In the genomic region with DNA sequence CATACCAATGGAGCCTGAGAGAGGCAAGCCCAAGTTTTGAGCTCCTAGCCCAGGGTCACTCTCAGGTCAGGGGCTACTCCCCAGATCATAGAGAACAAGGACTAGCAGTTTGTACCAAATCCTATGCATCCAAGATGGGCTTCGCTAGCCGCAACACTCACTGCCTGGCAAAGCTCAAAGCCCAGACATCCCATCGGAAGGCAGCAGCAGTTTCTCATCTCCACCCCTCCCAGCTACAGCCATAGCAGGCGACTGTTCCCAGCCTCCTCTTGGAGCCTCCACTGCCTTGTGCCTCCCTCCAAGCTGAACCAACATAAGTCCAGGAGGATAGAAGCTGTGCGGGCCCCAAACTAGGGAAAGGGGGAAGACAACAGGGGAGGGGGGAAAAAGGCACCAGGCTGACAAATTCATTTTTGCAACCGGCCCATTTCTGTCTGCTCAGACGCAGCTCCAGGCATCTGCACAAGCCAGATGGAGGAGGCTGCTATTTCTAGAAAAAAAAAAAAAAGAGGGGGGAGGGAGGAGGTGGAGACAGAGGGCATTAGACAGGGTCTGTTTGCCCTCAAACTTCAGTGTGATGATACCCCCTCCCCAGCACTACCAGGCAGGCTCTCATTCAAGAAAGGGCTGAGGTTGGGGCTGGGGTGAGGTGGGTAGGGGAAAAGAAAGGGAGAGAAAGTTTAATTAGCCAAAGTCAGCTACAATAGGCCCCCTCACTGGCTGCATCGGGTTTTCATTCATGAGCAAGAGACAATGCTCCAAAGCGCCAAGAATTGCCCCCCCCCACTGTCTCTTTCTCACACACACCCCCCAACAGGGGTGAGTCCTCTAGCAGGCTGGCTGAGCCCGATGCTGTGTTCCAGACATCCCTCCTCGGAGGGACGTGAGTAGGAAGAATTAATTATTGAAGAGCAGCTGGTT, we compare ENCODE assay signal across 8 mouse cellular contexts. TPM values are rescaled to one million over a fixed set of nuclear protein-coding genes. Genes with fewer than 3 reads are reported as not detected.
A peak's percentile ranks its signal among the peaks of the same experiment; 100 is the strongest.
DNase-seq lines count a peak whose midpoint lies in the region; ATAC-seq and TF ChIP-seq lines count a peak whose summit lies in the region.

No protein-coding gene starts in this region.

- TF ChIP-seq CTCF in cerebellum, adult 2 months (IDR thresholded peaks at IDR 0.05; ENCODE audit: borderline replicate concordance, insufficient read depth, low read depth, low read length) = no peak
- no peak for TF ChIP-seq CTCF in lung, postnatal 0 days (IDR thresholded peaks at IDR 0.05)

- 6% methylated on average over 12 of the region's 12 CpGs for WGBS in cerebellum, adult 2 months
- WGBS in lung, postnatal 0 days = 29% methylated on average over 12 of the region's 12 CpGs
- WGBS in limb, embryonic 13.5 days = 21% methylated on average over 12 of the region's 12 CpGs
- 26% methylated on average over 12 of the region's 12 CpGs for WGBS in stomach, embryonic 16.5 days

- peak overlapping the region; percentile 98 for H3K4me3 ChIP-seq in cerebellum, adult 2 months (replicated peaks; ENCODE audit: insufficient read depth, low read depth, low read length)
- peak overlapping the region; percentile 99; the same call in 1 of the 2 replicates for H3K4me3 ChIP-seq in lung, postnatal 0 days (ENCODE audit: low read depth, low read length)
- H3K4me3 ChIP-seq in limb, embryonic 13.5 days = peak overlapping the region; percentile 77
- peak overlapping the region; percentile 77 for H3K4me3 ChIP-seq in stomach, embryonic 16.5 days (replicated peaks; ENCODE audit: low read length)

- ATAC-seq in lung, postnatal 0 days = no peak
- no peak for ATAC-seq in limb, embryonic 13.5 days (ENCODE audit: low FRiP score, low read depth)
- no peak for ATAC-seq in stomach, embryonic 16.5 days (ENCODE audit: insufficient read depth, low FRiP score)

- peak overlapping the region; percentile 89 for H3K4me2 ChIP-seq in lung, postnatal 0 days (replicated peaks; ENCODE audit: low read depth, low read length)
- H3K4me2 ChIP-seq in limb, embryonic 13.5 days (replicated peaks) = peak overlapping the region; percentile 87
- peak overlapping the region; percentile 82 for H3K4me2 ChIP-seq in stomach, embryonic 16.5 days (ENCODE audit: low read depth, low read length)

- peaks cover 46% of the 10 kb centered on the region for H3K4me1 ChIP-seq in cerebellum, adult 2 months (ENCODE audit: control insufficient read depth, insufficient read depth, low read length)
- peaks cover 47% of the 10 kb centered on the region for H3K4me1 ChIP-seq in lung, postnatal 0 days (ENCODE audit: insufficient read depth, low read depth, low read length)
- peaks cover 62% of the 10 kb centered on the region for H3K4me1 ChIP-seq in limb, embryonic 13.5 days
- H3K4me1 ChIP-seq in stomach, embryonic 16.5 days (ENCODE audit: control insufficient read depth, insufficient read depth, low read length) = peaks cover 63% of the 10 kb centered on the region

- no peaks in the 10 kb centered on the region for H3K36me3 ChIP-seq in lung, postnatal 0 days (ENCODE audit: insufficient read depth, low read length)
- peaks cover 8% of the 10 kb centered on the region; the same call in 1 of the 2 replicates for H3K36me3 ChIP-seq in limb, embryonic 13.5 days
- no peaks in the 10 kb centered on the region for H3K36me3 ChIP-seq in stomach, embryonic 16.5 days (ENCODE audit: control insufficient read depth, insufficient read depth, low read length)

- no peak overlapping the region for H3K27ac ChIP-seq in cerebellum, adult 2 months (ENCODE audit: insufficient read depth, low read length)
- no peak overlapping the region for H3K27ac ChIP-seq in lung, postnatal 0 days (ENCODE audit: low read length)
- H3K27ac ChIP-seq in limb, embryonic 13.5 days = no peak overlapping the region; the same call in 1 of the 2 replicates
- H3K27ac ChIP-seq in stomach, embryonic 16.5 days (ENCODE audit: low read length) = peak overlapping the region; percentile 61

- TF ChIP-seq POLR2A in cerebellum, adult 2 months (IDR thresholded peaks at IDR 0.05; ENCODE audit: borderline replicate concordance, insufficient read depth, low read length) = no peak

- no peaks in the 10 kb centered on the region for H3K27me3 ChIP-seq in cerebellum, adult 2 months (ENCODE audit: control insufficient read depth, insufficient read depth, low read length)
- no peaks in the 10 kb centered on the region for H3K27me3 ChIP-seq in lung, postnatal 0 days (replicated peaks; ENCODE audit: insufficient read depth, low read length)
- peaks cover 10% of the 10 kb centered on the region; the same call in 1 of the 2 replicates for H3K27me3 ChIP-seq in limb, embryonic 13.5 days
- H3K27me3 ChIP-seq in stomach, embryonic 16.5 days (ENCODE audit: control insufficient read depth, insufficient read depth, low read length) = no peaks in the 10 kb centered on the region

- DNase-seq in cerebellum, adult 2 months = peak in 1 of 2 experiments; percentile 46
- DNase-seq in cerebellum, postnatal 14 days = no peak
- peak; percentile 26 for DNase-seq in lung, postnatal 0 days (ENCODE audit: low spot score)
- DNase-seq in lung, postnatal 36 days = no peak
- DNase-seq in thymus, postnatal 36 days = no peak
- no peak for DNase-seq in frontal cortex, adult 2 months (ENCODE audit: extremely low spot score in 1 of 2, low spot score in 1 of 2)

- no peaks in the 10 kb centered on the region for H3K9me3 ChIP-seq in lung, postnatal 0 days (ENCODE audit: low read length)
- H3K9me3 ChIP-seq in limb, embryonic 13.5 days = no peaks in the 10 kb centered on the region
- H3K9me3 ChIP-seq in stomach, embryonic 16.5 days (replicated peaks; ENCODE audit: control insufficient read depth, low read length) = no peaks in the 10 kb centered on the region

- no peak for TF ChIP-seq EP300 in lung, postnatal 0 days (IDR thresholded peaks at IDR 0.05)

- no peak overlapping the region for H3K9ac ChIP-seq in lung, postnatal 0 days (replicated peaks; ENCODE audit: low read depth)
- peak overlapping the region; percentile 51 for H3K9ac ChIP-seq in limb, embryonic 13.5 days
- peak overlapping the region; percentile 54 for H3K9ac ChIP-seq in stomach, embryonic 16.5 days (ENCODE audit: low read length)

RNA-seq across cellular contexts. Expression of gene Hdac5, which starts 2.4 kb away (rescaled TPM):
- polyA plus RNA-seq in cerebellum, adult 2 months (2012; rRNA removed) = 188 and 194 TPM in 2 replicates
- 65.6 and 79.0 TPM in 2 replicates for polyA plus RNA-seq in lung, postnatal 0 days (2015; fragmentation: Nextera tagmentation; extraction: Ambion mirVana)
- polyA plus RNA-seq in limb, embryonic 13.5 days (2015; fragmentation: Nextera tagmentation; extraction: Ambion mirVana) = 61.9 and 68.6 TPM in 2 replicates
- 60.6 and 67.4 TPM in 2 replicates for polyA plus RNA-seq in stomach, embryonic 16.5 days (2015; fragmentation: Nextera tagmentation; extraction: Ambion mirVana)
- 256 and 323 TPM in 2 replicates for polyA plus RNA-seq in frontal cortex, adult 2 months (2012; rRNA removed)

RNA-seq across cellular contexts. Expression of gene BC030867, which starts 21.2 kb away (rescaled TPM):
- 1.3 and 2.2 TPM in 2 replicates for polyA plus RNA-seq in cerebellum, adult 2 months (2012; rRNA removed)
- polyA plus RNA-seq in lung, postnatal 0 days (2015; fragmentation: Nextera tagmentation; extraction: Ambion mirVana) = 0.88 and 1.3 TPM in 2 replicates
- polyA plus RNA-seq in limb, embryonic 13.5 days (2015; fragmentation: Nextera tagmentation; extraction: Ambion mirVana) = 15.8 and 16.1 TPM in 2 replicates
- polyA plus RNA-seq in stomach, embryonic 16.5 days (2015; fragmentation: Nextera tagmentation; extraction: Ambion mirVana) = 10.8 and 12.4 TPM in 2 replicates
- 1.2 and 1.9 TPM in 2 replicates for polyA plus RNA-seq in frontal cortex, adult 2 months (2012; rRNA removed)

RNA-seq across cellular contexts. Expression of gene G6pc3, which starts 38.1 kb away (rescaled TPM):
- polyA plus RNA-seq in cerebellum, adult 2 months (2012; rRNA removed) = 115 and 120 TPM in 2 replicates
- polyA plus RNA-seq in lung, postnatal 0 days (2015; fragmentation: Nextera tagmentation; extraction: Ambion mirVana) = 15.8 and 16.7 TPM in 2 replicates
- polyA plus RNA-seq in limb, embryonic 13.5 days (2015; fragmentation: Nextera tagmentation; extraction: Ambion mirVana) = 35.6 and 36.1 TPM in 2 replicates
- 28.0 and 28.7 TPM in 2 replicates for polyA plus RNA-seq in stomach, embryonic 16.5 days (2015; fragmentation: Nextera tagmentation; extraction: Ambion mirVana)
- polyA plus RNA-seq in frontal cortex, adult 2 months (2012; rRNA removed) = 87.5 and 91.4 TPM in 2 replicates

RNA-seq across cellular contexts. Expression of gene Asb16, which starts 41.0 kb away (rescaled TPM):
- 3.1 and 4.0 TPM in 2 replicates for polyA plus RNA-seq in cerebellum, adult 2 months (2012; rRNA removed)
- not detected in 2 replicates for polyA plus RNA-seq in lung, postnatal 0 days (2015; fragmentation: Nextera tagmentation; extraction: Ambion mirVana)
- 0.22 TPM in 2 replicates for polyA plus RNA-seq in limb, embryonic 13.5 days (2015; fragmentation: Nextera tagmentation; extraction: Ambion mirVana)
- 0.12 TPM in 1 of 2 replicates, not detected in the other for polyA plus RNA-seq in stomach, embryonic 16.5 days (2015; fragmentation: Nextera tagmentation; extraction: Ambion mirVana)
- polyA plus RNA-seq in frontal cortex, adult 2 months (2012; rRNA removed) = 2.3 and 2.7 TPM in 2 replicates

RNA-seq across cellular contexts. Expression of gene Lsm12, which starts 42.4 kb away (rescaled TPM):
- 35.2 and 40.2 TPM in 2 replicates for polyA plus RNA-seq in cerebellum, adult 2 months (2012; rRNA removed)
- 74.7 and 79.9 TPM in 2 replicates for polyA plus RNA-seq in lung, postnatal 0 days (2015; fragmentation: Nextera tagmentation; extraction: Ambion mirVana)
- 134 and 145 TPM in 2 replicates for polyA plus RNA-seq in limb, embryonic 13.5 days (2015; fragmentation: Nextera tagmentation; extraction: Ambion mirVana)
- polyA plus RNA-seq in stomach, embryonic 16.5 days (2015; fragmentation: Nextera tagmentation; extraction: Ambion mirVana) = 79.2 and 85.4 TPM in 2 replicates
- polyA plus RNA-seq in frontal cortex, adult 2 months (2012; rRNA removed) = 32.9 and 35.5 TPM in 2 replicates
